Mouse (Mus musculus): Measurements from ENCODE around the gene Olfr91.

DNA sequence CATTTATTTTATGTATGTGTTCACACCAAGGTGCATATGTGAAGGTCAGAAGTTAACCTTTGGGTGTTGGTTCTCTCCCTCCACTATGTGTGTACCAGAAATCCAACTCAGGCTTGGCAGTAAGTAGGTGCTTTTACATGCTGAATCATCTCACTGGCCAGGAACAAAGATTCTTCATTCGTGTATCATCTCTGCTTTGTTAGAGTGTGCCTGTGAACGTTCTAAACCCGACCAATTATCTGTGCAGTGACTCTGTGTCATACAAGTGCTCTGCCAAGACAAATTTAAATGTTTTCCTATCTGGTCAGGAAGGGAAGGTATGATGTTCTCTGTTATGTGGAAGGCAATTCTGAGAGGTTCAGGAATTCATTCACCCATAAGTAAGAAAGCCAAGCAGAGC is 36.6 kb downstream of the Olfr91 start:
- TF ChIP-seq CTCF (IDR thresholded peaks at IDR 0.05; ENCODE audit: extremely low read depth, insufficient read depth, insufficient read length, insufficient replicate concordance) (no peak), POLR2A (IDR thresholded peaks at IDR 0.05; ENCODE audit: low read depth, low read length) (no peak)

Data from spleen, adult 2 months (tissue).